Mouse (Mus musculus): ENCODE data around the gene Ppa2. TPM values are rescaled to one million over a fixed set of nuclear protein-coding genes. Genes with fewer than 3 reads are reported as not detected.

Gene Ppa2
- total RNA-seq, 1 experiment, result 44.1 TPM

GRCm38 (mm10) chr3:133321928-133322327, 12.0 kb downstream of the Ppa2 start:
- TF ChIP-seq ZNF384 (IDR thresholded peaks at IDR 0.05; ENCODE audit: low read depth, low read length), result no peak
- TF ChIP-seq HCFC1 (IDR thresholded peaks at IDR 0.05; ENCODE audit: borderline replicate concordance, insufficient read depth, low read length), result no peak
- no peak for TF ChIP-seq CHD2 (IDR thresholded peaks at IDR 0.05; ENCODE audit: low read depth, low read length)
- no peak for TF ChIP-seq MAFK (IDR thresholded peaks at IDR 0.05; ENCODE audit: insufficient read depth, low read depth, low read length)
- peaks cover 6% of the 10 kb centered on the region; the same call in 1 of the 2 replicates for H3K36me3 ChIP-seq (ENCODE audit: control insufficient read depth, insufficient read depth, low read length, poor library complexity, severe bottlenecking)
- no peak overlapping the region for H3K9ac ChIP-seq (ENCODE audit: insufficient read depth, low read depth, low read length, poor library complexity, severe bottlenecking)
- no peak for DNase-seq (ENCODE audit: low read depth, low spot score)
- no peak overlapping the region for H3K27ac ChIP-seq (ENCODE audit: insufficient read depth, low read depth, low read length, poor library complexity, severe bottlenecking)
- H3K4me1 ChIP-seq (ENCODE audit: control insufficient read depth in 2 of 2, insufficient read depth in 2 of 2, low read length in 2 of 2, poor library complexity in 1 of 2), result no peaks in the 10 kb centered on the region
- no peaks in the 10 kb centered on the region for H3K9me3 ChIP-seq (ENCODE audit: control insufficient read depth, insufficient read depth, low read depth, low read length)
- in situ Hi-C loops (cut with MboI; ENCODE audit: low sequenced_read_pairs in 2 of 2, unreplicated experiment in 2 of 2), result no loop called here
- H3K4me3 ChIP-seq (ENCODE audit: insufficient read depth in 1 of 2, low read depth in 1 of 2, low read length in 2 of 2, poor library complexity in 1 of 2, severe bottlenecking in 1 of 2), result no peak overlapping the region

DNA sequence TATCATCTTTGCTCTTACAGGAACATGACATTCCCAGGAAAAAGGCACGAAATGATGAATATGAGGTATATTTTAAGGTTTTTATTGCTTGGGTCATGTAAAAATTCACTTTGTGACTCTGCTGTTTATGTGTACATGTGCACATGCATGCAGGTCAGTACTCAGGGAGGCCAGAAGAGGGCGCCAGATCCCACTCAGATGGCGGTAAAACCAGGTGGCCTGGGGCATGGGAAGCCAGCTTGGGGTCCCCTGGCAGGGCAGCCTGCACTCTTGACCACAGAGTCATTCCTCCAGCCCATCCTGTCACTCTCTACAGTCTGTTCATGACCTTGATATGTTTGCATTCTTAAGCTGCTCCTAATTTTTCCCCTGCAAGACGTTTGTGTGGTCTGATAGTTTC, 12.6 kb downstream of the Ppa2 start:
- Histone ChIP-seq H3K9ac (ENCODE audit: insufficient read depth, low read depth, low read length, poor library complexity, severe bottlenecking) (no peak overlapping the region), H3K4me3 (ENCODE audit: insufficient read depth in 1 of 2, low read depth in 1 of 2, low read length in 2 of 2, poor library complexity in 1 of 2, severe bottlenecking in 1 of 2) (no peak overlapping the region), H3K36me3 (ENCODE audit: control insufficient read depth, insufficient read depth, low read length, poor library complexity, severe bottlenecking) (peaks cover 6% of the 10 kb centered on the region; the same call in 1 of the 2 replicates), H3K9me3 (ENCODE audit: control insufficient read depth, insufficient read depth, low read depth, low read length) (no peaks in the 10 kb centered on the region), H3K27ac (ENCODE audit: insufficient read depth, low read depth, low read length, poor library complexity, severe bottlenecking) (no peak overlapping the region), H3K4me1 (ENCODE audit: control insufficient read depth in 2 of 2, insufficient read depth in 2 of 2, low read length in 2 of 2, poor library complexity in 1 of 2) (no peaks in the 10 kb centered on the region)
- peak; percentile 33 for DNase-seq (ENCODE audit: low read depth, low spot score)
- in situ Hi-C loops (cut with MboI; ENCODE audit: low sequenced_read_pairs in 2 of 2, unreplicated experiment in 2 of 2), result no loop called here
- TF ChIP-seq CHD2 (IDR thresholded peaks at IDR 0.05; ENCODE audit: low read depth, low read length), result no peak
- peak; percentile 62; the same call in 1 of the 2 replicates for TF ChIP-seq ZC3H11A (IDR thresholded peaks at IDR 0.05; ENCODE audit: borderline replicate concordance, low read depth, low read length)

- no peak overlapping the region for H3K4me3 ChIP-seq (ENCODE audit: insufficient read depth in 1 of 2, low read depth in 1 of 2, low read length in 2 of 2, poor library complexity in 1 of 2, severe bottlenecking in 1 of 2)
- no peak overlapping the region for H3K9ac ChIP-seq (ENCODE audit: insufficient read depth, low read depth, low read length, poor library complexity, severe bottlenecking)
- H3K4me1 ChIP-seq (ENCODE audit: control insufficient read depth in 2 of 2, insufficient read depth in 2 of 2, low read length in 2 of 2, poor library complexity in 1 of 2), result no peaks in the 10 kb centered on the region
- TF ChIP-seq MAFK (IDR thresholded peaks at IDR 0.05; ENCODE audit: insufficient read depth, low read depth, low read length) (no peak), ZNF384 (IDR thresholded peaks at IDR 0.05; ENCODE audit: low read depth, low read length) (no peak), CHD2 (IDR thresholded peaks at IDR 0.05; ENCODE audit: low read depth, low read length) (no peak), HCFC1 (IDR thresholded peaks at IDR 0.05; ENCODE audit: borderline replicate concordance, insufficient read depth, low read length) (no peak), ZC3H11A (IDR thresholded peaks at IDR 0.05; ENCODE audit: borderline replicate concordance, low read depth, low read length) (no peak)
- no peak for DNase-seq (ENCODE audit: low read depth, low spot score)
- peaks cover 6% of the 10 kb centered on the region; the same call in 1 of the 2 replicates for H3K36me3 ChIP-seq (ENCODE audit: control insufficient read depth, insufficient read depth, low read length, poor library complexity, severe bottlenecking)
- in situ Hi-C loops (cut with MboI; ENCODE audit: low sequenced_read_pairs in 2 of 2, unreplicated experiment in 2 of 2), result no loop called here
- H3K9me3 ChIP-seq (ENCODE audit: control insufficient read depth, insufficient read depth, low read depth, low read length), result no peaks in the 10 kb centered on the region
- H3K27ac ChIP-seq (ENCODE audit: insufficient read depth, low read depth, low read length, poor library complexity, severe bottlenecking), result no peak overlapping the region
Observed at GRCm38 (mm10) chr3:133325135-133325534, 15.2 kb downstream of the Ppa2 start.

GRCm38 (mm10) chr3:133328551-133328950, 18.6 kb downstream of the Ppa2 start:
- TF ChIP-seq MAFK (IDR thresholded peaks at IDR 0.05; ENCODE audit: insufficient read depth, low read depth, low read length) (no peak), ZNF384 (IDR thresholded peaks at IDR 0.05; ENCODE audit: low read depth, low read length) (no peak), ZC3H11A (IDR thresholded peaks at IDR 0.05; ENCODE audit: borderline replicate concordance, low read depth, low read length) (no peak), HCFC1 (IDR thresholded peaks at IDR 0.05; ENCODE audit: borderline replicate concordance, insufficient read depth, low read length) (no peak), CHD2 (IDR thresholded peaks at IDR 0.05; ENCODE audit: low read depth, low read length) (no peak)
- no peak for DNase-seq (ENCODE audit: low read depth, low spot score)
- Histone ChIP-seq H3K27ac (ENCODE audit: insufficient read depth, low read depth, low read length, poor library complexity, severe bottlenecking) (no peak overlapping the region), H3K4me3 (ENCODE audit: insufficient read depth in 1 of 2, low read depth in 1 of 2, low read length in 2 of 2, poor library complexity in 1 of 2, severe bottlenecking in 1 of 2) (no peak overlapping the region), H3K36me3 (ENCODE audit: control insufficient read depth, insufficient read depth, low read length, poor library complexity, severe bottlenecking) (peaks cover 8% of the 10 kb centered on the region), H3K4me1 (ENCODE audit: control insufficient read depth in 2 of 2, insufficient read depth in 2 of 2, low read length in 2 of 2, poor library complexity in 1 of 2) (peaks cover 0 to 2% of the 10 kb centered on the region in 2 experiments; a peak in 1 of 4 replicates), H3K9me3 (ENCODE audit: control insufficient read depth, insufficient read depth, low read depth, low read length) (no peaks in the 10 kb centered on the region), H3K9ac (ENCODE audit: insufficient read depth, low read depth, low read length, poor library complexity, severe bottlenecking) (no peak overlapping the region)
- in situ Hi-C loops (cut with MboI; ENCODE audit: low sequenced_read_pairs in 2 of 2, unreplicated experiment in 2 of 2), result no loop called here

DNA sequence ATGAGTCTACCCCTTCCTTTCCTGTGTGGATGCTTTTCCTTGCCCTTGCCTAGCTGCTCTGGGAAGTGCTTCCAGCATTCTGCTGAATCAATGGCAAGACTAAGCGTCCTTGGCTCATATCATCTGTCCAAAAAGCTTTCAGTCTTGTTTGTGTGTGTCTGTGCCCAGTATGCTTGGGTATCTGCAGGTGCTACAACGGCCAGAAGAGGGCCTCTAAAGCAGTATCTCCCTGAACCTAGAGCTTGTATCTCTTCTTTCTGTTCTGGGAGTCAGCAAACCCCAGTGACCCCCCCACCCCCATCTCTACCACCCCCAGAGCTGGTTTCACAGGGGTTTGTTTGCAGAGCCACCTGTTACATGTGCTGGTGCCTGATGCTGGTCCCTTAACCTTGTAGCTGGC, 19.5 kb downstream of the Ppa2 start:
- H3K9me3 ChIP-seq (ENCODE audit: control insufficient read depth, insufficient read depth, low read depth, low read length), result no peaks in the 10 kb centered on the region
- H3K9ac ChIP-seq (ENCODE audit: insufficient read depth, low read depth, low read length, poor library complexity, severe bottlenecking), result no peak overlapping the region
- DNase-seq (ENCODE audit: low read depth, low spot score), result no peak
- H3K4me1 ChIP-seq (ENCODE audit: control insufficient read depth in 2 of 2, insufficient read depth in 2 of 2, low read length in 2 of 2, poor library complexity in 1 of 2), result peaks cover 0 to 2% of the 10 kb centered on the region in 2 experiments; a peak in 1 of 4 replicates
- no peak overlapping the region for H3K27ac ChIP-seq (ENCODE audit: insufficient read depth, low read depth, low read length, poor library complexity, severe bottlenecking)
- no peak for TF ChIP-seq MAFK (IDR thresholded peaks at IDR 0.05; ENCODE audit: insufficient read depth, low read depth, low read length)
- no peak for TF ChIP-seq CHD2 (IDR thresholded peaks at IDR 0.05; ENCODE audit: low read depth, low read length)
- TF ChIP-seq ZNF384 (IDR thresholded peaks at IDR 0.05; ENCODE audit: low read depth, low read length), result no peak
- no peak for TF ChIP-seq ZC3H11A (IDR thresholded peaks at IDR 0.05; ENCODE audit: borderline replicate concordance, low read depth, low read length)
- no peak for TF ChIP-seq HCFC1 (IDR thresholded peaks at IDR 0.05; ENCODE audit: borderline replicate concordance, insufficient read depth, low read length)
- in situ Hi-C loops (cut with MboI; ENCODE audit: low sequenced_read_pairs in 2 of 2, unreplicated experiment in 2 of 2), result no loop called here
- peaks cover 7% of the 10 kb centered on the region for H3K36me3 ChIP-seq (ENCODE audit: control insufficient read depth, insufficient read depth, low read length, poor library complexity, severe bottlenecking)
- H3K4me3 ChIP-seq (ENCODE audit: insufficient read depth in 1 of 2, low read depth in 1 of 2, low read length in 2 of 2, poor library complexity in 1 of 2, severe bottlenecking in 1 of 2), result no peak overlapping the region

Data from ES-E14 (cell line).